Mouse (Mus musculus): ENCODE results near the gene Adcyap1r1.

The Adcyap1r1 gene

DNA sequence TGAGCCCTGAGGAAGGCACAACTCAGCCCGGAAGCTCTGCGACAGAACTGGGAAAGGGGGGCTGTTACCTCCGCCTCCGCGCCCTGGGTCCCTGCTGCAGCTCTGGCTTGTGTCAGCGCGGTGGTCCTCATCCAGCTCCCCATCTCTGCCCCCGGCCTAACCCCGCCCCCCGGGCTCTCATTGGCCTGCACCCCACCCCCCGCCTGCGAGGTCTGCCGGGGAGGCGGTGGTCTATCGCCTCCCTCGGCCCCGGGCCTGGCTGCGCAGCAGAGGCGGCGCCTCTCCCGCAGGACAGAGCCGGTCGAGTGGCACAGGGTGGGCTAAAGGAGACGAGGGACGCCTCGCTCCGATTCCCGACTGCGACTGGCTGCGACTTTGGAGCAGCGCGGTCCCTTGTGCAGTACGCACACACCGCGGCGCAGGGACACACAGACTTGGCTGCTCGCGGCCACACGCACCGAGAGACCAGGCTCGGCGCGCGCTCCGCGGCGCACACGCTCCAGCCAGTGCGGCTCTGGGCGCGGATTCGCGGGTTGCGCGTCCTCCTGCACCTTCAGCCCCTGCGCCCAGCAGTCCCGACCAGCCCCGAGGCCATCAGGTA lies at the start of gene Adcyap1r1:
TSS of gene Adcyap1r1 (plus strand) at position 208 of the 601 bp plus-strand sequence.
- peak; percentile 46 for DNase-seq (ENCODE audit: low read depth, low spot score)

DNA sequence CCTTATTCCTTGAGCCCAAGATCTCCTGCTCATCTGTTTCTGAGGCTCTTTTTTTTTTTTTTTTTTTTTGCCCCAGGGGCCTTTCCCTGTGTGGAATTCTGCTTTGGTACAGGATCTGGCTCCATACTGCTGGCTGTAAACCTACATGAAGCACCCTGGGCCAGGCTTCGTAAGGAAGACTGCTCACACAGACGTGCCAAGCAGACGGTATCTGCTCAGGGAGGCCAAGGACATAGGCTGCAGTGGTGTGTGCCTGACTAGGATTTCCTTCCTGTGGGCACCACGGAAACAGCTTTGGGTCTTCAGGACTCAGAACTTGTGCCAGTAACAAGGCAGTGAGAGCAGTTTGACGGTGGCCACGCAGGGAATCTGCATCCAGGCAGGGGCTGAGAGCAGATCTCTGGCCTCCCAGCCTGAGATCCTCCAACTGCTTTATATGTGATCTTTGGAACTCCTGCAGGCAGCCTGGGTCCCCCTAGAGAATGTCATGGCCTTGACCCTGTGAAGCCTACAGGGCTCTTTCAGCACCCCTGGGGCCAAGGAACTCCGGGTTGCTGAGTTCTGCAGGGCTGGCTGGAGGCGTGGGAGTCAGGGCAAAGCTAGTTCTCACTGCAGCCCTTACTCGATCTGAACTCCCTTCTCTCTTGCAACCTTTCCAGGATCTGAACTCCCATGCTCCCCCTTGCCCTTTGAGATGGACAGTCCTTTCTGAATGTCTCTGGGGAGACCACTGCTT lies 49.6 kb upstream of the Adcyap1r1 start:
- DNase-seq (ENCODE audit: low read depth, low spot score): no peak

DNA sequence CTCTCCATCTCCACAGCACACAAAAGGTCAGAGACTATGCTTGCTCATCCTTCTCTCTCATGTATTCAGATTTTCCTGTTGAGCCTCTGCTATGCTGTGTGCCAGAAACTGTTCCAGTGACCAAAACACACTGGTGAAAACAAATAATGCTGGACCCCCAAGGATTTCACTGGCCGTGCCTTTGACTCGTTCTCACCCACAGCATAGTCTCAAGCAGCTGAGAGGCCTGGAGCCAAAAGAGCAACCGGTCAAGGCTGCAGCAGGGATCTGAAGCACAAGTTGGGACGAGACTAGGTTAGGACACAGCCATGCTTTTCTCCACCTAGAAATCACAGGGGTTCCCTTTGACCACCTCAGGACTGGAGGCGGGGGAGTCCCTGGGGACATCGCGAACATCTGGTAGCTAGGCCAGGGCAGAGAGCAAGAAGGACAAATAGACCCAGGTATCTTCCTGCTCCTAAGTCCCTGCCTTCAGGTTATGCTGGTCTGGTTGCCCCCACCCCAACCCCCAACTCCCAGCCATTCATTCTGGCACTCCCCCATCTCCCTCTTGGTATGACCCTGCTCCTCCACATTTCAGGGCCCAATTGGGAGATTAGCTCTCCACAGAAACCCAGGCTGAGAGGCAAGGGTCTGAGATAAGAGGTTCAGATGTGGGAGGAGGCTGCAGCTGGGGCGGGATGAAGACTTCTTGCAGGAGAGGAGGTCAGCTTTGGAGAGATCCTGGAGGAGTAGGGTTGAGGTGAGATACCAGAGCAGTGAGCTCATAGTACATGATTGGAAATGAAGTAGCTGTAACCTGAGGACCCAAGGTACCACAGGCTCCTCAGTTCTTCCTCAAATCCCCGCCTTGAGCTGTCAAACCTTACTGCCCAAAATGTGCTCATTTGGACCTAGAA lies 48.1 kb upstream of the Adcyap1r1 start:
- no peak for DNase-seq (ENCODE audit: low read depth, low spot score)

DNA sequence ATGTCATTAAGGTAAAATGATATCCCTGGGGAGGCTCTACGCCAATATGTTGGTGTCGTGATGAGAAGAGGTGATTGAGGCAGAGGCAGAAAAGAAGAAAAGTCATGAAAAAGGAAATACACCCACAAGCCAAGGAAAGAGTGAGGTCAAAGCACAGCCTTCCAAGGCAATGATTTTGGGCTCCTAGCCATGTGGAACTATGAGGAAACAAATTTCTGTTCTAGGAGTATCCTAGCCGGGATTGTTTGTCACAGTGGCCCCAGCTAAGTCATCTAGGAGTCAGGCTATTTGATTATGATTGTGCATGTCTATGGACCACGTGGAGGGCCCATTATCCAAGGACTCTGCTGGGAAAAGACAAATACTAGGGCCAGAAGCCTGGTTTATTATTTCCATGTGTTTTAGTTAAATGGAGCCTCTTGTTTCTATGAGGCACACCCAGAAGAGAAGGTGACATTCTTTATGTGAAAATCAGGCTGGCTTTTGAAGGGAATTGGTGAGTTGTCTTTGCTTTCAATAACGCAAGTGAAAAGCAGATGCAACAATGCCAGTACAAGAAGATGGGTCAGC lies 47.3 kb upstream of the Adcyap1r1 start:
- no peak for DNase-seq (ENCODE audit: low read depth, low spot score)

DNA sequence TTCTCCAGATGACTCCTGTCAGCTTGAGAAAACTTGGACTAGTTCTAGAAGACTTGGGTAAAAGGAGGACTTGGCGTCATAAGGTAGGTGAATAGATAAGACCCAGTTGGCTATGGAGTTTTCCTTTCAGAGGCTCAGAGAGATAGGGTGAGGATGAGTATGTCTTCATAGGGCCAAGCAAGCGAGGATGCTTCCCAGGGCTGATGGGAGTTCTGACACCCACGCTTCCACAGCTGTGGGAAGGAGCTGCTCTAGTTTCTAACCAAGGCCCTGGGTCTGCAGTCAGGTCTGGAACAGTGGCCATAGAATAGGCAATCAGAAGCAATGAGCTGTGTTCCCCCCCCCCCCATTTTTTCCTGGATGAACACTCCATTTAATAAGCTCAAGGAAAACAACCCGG lies 44.4 kb upstream of the Adcyap1r1 start:
- DNase-seq (ENCODE audit: low read depth, low spot score): no peak

DNA sequence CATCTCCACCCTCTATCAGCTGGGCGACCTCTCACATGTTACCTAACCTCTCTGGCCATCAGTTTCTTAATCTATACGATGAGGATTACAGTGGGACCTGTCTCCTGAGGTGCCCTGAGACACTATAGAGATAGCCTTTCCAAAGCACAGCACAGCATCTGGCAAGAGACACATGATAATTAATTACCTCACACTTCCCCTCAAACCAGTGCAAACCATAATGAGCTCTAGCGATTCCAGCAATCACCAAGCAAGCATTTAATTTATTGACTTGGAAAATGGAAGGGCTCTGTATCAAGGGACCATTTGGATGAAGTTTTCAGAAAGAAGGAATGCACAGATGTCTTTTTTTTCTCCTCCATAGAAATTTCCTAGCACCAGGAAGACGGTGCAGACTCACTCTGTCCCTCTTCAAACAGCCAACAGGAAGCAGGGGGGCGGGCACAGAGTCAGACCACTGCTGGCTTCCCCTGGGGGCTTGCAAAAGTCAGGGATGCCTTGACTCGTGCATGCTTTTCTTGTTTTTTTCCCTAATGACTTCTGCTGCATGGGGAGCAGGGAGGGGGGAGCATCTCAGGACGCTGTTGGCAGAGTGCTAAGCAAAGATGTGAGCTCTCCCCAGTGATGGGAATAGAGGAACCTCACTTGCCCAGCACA lies 41.5 kb upstream of the Adcyap1r1 start:
- DNase-seq (ENCODE audit: low read depth, low spot score): no peak

DNA sequence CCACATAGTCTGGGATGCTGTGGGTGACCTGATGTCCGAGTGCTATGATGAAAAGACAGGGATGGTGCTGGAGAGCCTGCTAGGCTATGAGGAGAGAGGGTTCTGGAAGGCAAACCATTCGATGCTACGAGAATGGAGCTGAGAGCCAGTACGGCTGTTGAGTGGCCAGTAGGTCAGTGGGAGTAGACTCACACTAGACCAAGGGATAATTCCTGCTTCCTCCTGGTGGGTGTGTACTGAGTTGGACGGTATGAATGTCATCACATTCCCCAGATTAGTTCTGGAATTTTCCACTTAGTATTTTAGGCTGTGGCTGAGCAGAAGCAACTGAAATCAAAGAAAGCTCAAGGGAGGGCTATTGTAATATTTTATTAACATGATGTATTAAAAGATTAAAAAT lies 40.8 kb upstream of the Adcyap1r1 start:
- DNase-seq (ENCODE audit: low read depth, low spot score): no peak

DNA sequence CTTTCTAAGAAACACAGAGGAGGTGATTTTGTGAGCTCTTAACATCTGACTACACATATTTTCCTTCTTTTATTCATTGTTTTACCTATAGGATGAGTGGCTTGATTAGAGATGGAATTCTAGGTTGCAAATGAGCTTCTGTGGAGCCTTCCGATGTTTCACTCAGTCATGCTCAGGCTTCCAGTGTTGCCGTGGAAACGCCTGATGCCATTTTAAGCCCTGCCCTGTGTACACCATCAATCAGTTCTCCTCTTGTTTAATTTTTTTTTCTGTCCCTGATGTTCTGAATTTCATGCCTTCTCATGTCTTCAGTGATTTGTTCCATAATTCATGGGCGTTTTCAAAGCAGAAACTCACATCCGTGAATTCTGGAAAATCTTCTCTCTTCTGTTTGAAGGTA lies 35.6 kb upstream of the Adcyap1r1 start:
- no peak for DNase-seq (ENCODE audit: low read depth, low spot score)

DNA sequence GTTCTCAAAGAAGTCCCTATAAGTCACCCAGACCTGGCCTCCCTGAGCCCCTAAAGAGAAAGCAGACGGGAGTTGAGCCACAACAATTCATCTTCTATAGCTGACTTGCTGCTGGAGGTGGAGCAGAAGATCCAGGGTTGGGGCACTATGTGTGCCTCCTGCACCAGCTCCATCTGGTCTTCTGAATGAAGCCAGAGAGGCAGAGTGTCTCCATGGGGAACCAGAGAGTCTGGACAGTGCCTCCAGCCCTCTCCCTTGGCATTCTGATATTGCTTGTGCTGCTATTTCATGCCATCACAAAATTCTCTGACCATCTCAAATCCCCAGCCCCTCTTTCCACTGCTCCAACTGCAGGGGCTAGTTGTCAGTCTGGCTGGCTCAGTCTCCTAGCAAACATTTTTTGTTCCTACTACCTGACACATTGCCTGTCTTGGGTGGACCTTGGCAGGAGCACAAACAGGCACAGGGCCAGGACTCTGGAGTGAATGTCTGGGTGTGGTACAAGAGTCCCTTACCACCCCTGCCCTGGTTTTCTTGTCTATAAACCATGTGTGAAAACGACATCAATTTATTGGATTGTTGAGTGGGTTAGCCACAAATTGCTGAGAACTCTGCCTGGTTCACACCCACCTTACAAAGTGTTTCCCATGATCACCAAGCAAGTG lies 32.9 kb upstream of the Adcyap1r1 start:
- no peak for DNase-seq (ENCODE audit: low read depth, low spot score)

DNA sequence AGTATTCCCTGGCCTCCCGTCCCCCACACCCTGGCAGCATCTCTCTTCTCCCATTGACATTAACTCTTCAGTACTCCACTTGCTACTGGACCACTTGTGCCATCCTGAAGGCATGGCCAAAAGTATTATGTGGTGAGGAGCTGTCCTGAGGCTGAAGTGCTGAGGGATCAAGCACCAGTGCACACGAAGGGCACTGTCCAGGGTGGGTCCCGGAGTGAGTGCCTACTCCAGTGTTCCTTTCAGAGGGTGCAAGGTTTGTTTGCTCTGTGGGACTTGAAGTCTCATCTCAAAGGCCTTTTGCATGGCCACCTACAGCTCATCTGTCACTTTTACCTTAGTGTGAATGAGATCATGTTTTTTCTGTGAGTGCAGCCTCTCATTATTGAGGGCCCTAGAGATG lies 31.4 kb upstream of the Adcyap1r1 start:
- DNase-seq (ENCODE audit: low read depth, low spot score): no peak

DNA sequence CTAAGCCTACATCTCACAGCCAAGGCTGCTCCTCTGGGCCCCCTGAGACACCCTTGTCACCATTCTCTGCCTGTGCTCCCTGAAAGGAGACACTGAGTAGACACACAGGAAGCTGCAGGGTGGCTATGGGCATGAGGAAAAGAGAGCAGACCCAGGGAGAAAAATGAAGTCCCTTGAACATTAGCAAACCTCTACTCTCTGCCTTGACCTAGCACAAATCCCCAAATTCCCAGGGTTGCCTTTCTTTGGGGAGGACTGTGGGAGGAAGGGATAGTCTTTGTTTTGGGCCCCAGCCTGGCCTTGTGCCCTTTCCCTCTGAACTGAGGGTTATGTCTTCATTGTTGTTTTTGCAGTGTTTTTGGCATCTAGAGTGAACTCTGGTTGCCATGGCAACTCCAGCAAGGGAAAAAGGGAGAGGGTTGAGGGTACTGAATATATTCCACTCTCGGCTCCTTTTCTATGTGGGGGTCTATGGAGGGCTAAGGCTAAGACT lies 30.9 kb upstream of the Adcyap1r1 start:
- no peak for DNase-seq (ENCODE audit: low read depth, low spot score)

DNA sequence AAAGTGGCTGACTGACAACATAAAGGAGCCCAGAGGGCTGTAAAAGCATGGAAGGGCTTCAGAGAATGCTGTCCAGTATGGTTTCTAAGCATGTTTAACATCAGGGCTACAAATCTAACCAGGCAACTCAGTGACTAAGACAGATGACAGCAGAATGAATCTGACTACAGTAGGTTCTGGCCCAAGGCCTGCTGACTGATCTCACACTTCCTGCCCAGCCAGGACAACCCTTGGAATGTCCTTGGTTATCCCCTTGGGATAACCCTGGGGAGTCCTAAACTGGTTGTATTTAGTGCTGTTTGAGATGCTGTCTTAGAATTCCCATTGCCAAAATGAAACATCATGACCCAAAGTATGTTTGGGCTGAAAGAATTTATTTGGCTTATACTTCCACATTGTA lies 19.7 kb upstream of the Adcyap1r1 start:
- no peak for DNase-seq (ENCODE audit: low read depth, low spot score)

DNA sequence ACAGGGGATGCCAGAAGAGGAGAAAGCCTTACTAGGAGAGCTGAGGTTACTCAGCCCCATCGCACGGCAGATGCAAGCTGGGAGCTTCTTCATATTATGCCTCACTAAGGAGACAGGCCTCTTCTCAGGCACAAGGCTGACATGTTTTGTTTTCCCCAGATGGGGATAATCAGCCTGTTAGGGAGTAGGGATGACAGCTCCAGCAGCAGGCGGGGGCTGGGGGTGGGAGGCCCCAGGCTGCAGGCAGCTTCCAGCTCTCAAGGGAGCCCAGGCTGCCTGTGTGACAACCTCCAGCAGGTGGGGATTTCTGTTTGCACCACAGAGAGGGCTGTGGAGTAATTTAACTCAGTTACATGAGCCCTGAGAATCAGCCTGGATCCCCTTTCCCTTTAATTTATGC lies 17.4 kb upstream of the Adcyap1r1 start:
- DNase-seq (ENCODE audit: low read depth, low spot score): no peak

DNA sequence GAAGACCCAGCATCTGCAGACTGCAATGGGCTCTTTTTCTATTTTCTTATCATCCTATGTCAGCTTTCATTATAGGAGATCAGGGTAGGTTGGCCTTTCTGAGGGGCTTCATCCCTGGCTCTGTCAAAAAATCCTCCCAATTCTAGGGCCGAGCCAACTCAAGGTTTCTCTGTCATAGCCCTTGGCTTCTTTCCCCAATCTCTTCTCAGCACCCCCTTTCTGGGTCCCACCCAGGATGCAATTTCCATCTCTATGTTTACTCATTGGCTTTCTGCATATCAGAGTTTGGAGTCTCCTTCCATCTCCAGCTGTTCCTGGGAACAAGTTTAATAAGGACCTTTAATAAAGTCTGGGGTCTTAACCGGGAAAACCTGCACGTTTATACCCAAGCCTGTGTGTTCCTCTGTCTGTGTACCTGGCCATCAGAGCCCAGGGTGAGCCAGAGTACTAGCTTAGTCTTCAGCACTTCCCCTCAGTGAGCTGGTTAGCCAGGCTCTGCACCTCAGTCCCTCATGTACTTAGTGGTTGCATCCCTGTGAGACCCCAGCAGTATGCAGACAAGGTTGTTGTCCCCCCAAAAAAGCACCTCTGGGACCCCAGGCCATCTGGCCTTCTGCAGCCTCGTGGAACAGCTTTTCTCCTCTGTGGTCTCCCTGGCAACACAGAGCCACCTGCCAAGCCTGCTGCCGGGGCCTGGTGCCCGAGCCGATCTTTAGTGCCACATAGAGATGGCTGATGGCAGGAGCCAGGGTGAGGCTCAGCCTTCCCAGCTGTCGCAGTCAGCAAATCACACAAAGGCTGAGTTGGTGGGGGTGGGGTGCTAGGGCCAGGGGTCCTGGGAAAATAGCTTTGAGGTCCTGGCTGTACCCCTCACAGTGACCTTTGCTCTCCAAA lies 16.3 kb upstream of the Adcyap1r1 start:
- no peak for DNase-seq (ENCODE audit: low read depth, low spot score)

DNA sequence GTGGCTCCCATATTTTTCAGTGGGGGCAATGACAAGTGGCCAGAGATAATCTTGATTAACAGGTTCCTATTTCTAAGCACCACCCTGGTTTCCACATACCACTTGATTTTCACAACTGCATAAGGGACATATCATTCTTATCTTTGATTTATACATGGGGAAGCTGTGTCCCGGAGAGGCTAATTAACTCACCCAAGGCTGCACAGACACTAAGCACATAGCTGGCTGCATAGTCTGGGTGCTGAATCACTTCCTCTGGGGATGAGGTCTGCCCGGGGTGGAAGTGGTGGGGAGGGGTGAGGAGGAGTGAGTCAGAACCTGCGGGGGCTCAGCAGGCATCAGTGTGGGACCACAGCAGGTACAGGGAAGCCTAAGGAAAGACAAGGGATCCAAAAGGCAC lies 13.9 kb upstream of the Adcyap1r1 start:
- no peak for DNase-seq (ENCODE audit: low read depth, low spot score)

DNA sequence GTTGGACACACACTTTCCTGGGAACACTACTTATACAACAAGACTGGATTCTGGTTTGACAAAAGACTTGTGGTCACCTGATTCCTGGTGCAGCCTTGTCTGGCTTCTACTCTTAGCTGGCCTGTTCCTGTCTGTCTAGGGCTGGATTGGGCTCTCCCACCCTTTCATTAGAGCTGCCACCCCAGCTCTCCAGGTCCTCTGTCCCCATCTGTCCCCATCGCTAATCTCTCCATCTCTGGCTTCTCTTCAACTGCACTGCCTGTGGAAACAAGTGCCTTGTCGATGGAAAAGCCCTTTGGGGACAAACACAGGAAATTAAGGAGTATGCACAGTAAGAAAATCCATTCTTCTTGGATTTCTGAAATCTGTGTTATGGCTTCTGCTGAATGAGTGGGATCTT lies 12.9 kb upstream of the Adcyap1r1 start:
- DNase-seq (ENCODE audit: low read depth, low spot score): no peak

DNA sequence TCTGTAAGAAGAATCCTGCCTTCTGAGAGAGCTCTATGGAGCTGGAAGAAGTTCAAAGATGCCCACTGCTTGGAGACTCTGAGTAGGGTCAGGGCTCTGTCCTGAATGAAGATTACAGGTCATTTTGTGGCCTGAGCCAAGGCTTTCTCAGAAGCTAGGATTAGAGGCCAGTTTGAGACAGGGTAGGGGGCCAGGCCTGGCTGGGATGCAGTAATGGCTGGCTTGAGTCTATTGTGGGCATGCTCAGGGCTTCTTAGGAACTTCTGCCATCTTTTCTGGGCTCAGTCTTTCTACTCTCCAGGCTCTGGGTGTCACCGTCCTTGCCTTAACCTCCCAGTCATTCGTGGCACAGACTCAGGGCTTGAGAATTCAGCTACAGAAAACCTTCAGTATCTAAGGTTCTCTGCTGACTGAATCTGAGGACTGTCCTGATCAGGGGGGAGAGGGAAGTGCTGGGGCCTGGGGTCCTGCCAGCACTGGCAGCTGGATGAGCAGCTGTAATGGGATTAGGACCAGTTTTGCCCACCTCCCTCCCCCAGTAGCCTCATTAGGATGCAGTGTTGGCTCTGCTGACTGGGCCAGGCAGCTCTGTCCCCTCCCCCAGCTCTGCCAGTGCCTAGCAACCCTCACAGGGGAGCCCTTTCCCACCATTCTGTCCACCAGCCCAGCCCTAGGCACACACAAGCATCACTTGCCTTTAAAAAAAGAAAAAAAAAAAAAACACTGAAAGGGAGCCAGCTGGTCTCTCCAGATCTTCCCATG lies 7.7 kb upstream of the Adcyap1r1 start:
- DNase-seq (ENCODE audit: low read depth, low spot score): no peak

DNA sequence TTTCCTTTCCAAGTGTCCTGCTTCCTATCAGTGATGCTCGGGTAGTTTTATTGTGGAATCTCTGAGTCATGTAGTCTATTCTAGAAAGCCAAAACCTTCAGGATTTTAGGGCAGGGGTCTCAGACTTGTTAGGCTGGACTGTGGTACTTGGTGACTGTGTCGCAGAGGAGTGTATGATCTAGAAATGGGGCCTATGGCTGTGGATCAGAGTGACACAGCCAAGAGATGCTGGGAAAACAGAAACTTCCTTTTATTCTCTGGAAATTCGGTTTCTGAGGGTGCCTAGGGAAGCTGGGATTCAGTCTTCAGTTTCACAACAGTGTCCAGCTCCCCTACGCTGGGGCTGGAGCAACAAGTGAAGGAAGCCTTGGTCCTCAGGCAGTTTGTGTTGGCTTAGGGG lies 7.1 kb upstream of the Adcyap1r1 start:
- no peak for DNase-seq (ENCODE audit: low read depth, low spot score)

DNA sequence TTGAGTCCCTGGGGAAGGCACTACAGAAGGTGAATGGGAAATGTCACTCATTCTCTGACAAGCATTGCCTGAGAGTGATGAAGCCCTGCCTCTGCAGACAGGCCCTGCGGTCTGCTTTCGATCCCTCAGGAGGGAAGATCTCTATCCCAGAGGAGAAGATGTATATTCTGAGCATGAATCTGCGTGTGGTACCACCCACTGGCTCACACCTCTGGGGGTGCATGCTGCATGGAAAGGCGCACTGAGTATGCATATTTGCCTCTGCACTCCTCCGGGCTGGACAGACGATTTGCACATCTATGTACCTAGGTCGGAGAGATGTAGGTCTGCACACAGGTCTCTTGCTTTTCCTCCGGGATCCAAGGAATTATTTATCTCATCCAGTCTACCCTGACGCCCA lies 3.6 kb upstream of the Adcyap1r1 start:
- DNase-seq (ENCODE audit: low read depth, low spot score): no peak
